Mouse (Mus musculus) erythroid progenitor cell, adult 5-6 weeks (primary cell): Measurements from ENCODE around the gene Fkbp11. TPM values are rescaled to one million over a fixed set of nuclear protein-coding genes. Genes with fewer than 3 reads are reported as not detected.

Source experiments
- ATAC-seq: replicated peaks from 2 replicates; pipeline ENCODE4 v1.8.0; 2016; ENCODE audit warnings: moderate number of reproducible peaks, mild to moderate bottlenecking, moderate TSS enrichment, inconsistent platforms; ENCODE audit not compliant: poor library complexity, low FRiP score, severe bottlenecking
- total RNA-seq, 2 experiments: library from RNA; stranded (forward) in 1 of 2; stranded (reverse) in 1 of 2; fragments of 150-400 nt in 1 of 2; fragments of 186-747, 209-891 nt in 1 of 2; gene quantifications; 2 replicates each; pipeline versions ENCODE4 v1.2.3 to v1.2.4; 2015 to 2017; ENCODE audit warnings: low replicate concordance in 2 of 2

The Fkbp11 gene
- total RNA-seq, 2 experiments from 2014 or later = not detected

DNA sequence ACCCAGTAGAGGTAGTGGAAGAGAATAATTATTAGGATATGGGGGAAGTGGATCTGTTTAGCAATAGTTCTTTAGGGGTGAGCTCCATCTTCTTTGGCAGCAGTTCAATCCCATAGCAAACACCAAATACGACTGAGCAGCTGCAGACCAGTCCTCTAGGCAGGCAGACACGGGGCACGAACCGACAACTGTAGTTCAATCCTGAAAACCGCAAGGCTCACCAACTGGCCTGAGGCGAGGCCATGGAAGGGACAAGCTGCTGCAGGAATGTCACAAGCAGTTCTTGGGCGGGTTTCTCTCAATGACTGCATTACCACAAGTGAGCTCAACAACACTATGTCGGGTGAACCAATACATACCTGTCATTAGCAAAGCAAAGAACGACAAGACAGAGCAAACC, 23.7 kb downstream of the Fkbp11 start:
- ATAC-seq = no peak

DNA sequence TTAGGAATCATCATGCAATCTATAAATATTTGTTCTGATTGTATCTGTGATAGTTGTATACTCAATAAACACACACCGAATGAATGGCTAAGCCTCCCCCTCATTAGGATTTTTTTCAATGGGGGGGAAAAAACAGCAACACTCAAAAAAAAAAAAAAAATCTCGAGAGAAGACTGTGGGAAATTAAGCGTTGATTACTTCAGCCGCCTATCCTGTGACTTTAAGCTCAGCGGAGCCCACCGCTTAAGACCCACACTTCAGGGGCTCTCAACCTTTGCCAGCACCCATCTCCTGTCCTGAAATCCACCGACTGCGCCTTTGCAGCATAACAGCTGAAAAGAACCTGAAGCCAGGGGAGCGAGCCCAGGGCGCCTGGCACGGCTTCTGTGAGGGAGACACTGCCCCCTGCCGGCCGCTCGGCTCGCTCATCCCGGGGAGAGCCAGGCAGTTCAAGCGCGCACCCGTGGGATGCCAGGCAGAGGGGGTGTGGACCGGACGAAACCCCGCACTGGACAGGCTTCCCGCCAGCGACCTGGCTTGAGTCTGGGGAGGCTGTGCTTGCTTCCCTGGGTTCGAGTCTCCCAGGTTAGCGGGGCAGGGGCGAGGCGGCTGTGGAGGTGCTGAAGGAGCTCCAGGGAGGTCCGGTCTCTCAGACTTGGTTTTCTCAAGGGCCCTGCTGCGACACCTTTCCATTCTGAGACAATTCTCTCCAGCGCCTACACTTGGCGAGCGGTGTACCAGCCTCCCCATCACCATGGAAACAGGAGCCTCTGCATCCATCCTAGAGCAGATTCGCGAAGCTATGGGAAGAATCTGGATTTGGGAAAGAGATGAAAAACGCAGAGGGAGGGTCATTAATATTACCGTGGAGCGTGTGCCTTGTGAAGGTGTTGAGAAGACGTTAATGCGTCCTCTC, 28.6 kb downstream of the Fkbp11 start:
- peak; percentile 88 for ATAC-seq

DNA sequence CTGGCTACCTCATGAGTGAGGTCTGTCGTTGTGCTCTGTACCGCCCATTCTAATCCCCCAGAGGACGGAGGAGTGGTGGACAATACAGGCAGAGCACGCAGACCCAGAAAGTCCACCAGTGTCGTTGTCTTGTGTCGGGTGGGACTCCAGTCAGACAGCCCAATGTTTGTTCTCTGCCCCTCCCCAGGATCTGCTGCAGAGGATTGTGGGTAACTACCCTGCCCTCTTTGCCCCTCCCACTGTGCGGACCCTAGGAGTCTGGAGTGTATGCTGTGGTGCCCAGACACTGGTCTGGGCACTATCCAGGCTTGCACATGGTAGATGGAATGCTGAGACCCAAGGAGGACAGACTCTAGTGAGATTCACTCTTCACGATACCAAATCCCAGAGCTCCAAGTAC, 31.8 kb downstream of the Fkbp11 start:
- no peak for ATAC-seq

DNA sequence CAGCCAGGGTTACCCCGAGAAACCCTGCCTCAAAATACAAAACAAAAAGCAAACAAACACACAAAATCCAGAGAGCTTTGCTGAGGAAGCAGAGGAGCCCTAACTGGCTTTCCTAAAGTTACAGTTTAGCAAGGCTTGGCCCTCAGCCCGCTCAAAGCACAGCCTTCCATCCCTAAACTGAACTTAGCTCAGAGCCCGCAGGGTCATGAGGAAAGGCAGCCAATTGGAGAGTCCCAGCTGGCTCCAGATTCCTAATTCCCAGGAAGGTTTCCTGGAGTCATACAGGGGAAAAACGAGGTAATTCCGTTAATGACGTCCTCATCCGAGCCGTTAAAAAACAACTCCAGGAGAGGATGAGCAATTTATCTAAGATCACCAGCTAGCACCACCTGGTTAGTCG, 32.3 kb downstream of the Fkbp11 start:
- ATAC-seq = no peak

DNA sequence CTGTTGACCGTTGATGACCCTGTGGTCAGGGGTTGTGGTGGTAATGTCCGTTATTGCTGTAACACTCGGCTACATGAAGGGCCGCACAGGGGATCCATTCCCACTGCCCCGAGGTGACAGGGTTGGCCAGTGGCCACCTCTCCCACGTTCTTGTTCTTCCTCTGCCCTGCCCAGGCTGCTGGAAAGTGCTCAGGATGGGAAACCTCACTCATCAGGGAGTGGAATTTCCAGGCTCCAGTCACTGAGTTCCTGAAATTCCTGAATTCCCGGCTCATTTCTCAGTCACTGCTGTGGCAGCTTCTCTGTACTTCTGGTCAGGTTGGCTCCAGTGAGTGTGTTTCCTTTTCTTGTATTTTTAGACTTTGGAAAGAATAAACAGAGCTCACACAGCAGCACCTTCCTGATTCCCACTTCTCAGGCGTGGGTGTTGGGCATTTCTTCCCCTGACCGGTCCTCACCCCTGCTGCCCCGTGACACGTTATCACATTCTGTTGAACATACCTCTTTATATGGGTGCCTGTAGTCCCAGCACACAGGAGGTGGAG, 35.8 kb downstream of the Fkbp11 start:
- no peak for ATAC-seq

DNA sequence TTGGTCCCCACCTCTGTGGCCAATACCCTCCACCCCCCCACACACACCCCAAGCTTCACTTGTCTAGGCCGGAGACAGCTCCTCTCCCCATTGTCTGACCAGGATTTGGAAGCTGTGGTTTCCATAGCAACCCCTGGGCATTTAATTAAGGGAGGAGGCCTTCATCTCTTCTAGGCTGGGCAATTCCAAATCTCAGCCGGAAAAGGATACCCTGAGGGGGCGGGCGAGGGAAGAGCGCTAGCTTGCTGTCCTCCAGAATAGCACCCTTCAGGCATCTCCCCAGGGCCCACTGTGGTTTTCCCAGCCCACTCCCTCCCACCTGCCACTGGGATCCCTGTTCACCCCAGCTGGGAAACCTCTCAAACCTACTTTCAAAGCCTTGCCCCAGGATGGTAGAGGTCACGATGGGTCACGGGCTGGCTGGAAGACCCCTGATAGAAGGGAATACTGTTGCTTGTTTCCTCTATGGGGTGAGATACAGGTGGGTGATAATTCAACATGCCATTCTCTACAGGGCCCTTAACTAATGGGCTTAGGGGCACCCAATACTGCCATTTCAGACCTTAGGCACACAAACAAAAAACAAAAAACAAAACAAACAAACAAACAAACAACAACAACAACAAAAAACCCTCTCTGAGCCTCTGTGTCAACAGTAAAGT, 36.4 kb downstream of the Fkbp11 start:
- ATAC-seq = no peak

- ATAC-seq = no peak
Measured at GRCm38 (mm10) chr15:98689682-98690081, 38.3 kb downstream of the Fkbp11 start.

GRCm38 (mm10) chr15:98685926-98686325, 42.1 kb downstream of the Fkbp11 start:
- no peak for ATAC-seq

GRCm38 (mm10) chr15:98683746-98684145, 44.3 kb downstream of the Fkbp11 start:
- ATAC-seq = no peak

DNA sequence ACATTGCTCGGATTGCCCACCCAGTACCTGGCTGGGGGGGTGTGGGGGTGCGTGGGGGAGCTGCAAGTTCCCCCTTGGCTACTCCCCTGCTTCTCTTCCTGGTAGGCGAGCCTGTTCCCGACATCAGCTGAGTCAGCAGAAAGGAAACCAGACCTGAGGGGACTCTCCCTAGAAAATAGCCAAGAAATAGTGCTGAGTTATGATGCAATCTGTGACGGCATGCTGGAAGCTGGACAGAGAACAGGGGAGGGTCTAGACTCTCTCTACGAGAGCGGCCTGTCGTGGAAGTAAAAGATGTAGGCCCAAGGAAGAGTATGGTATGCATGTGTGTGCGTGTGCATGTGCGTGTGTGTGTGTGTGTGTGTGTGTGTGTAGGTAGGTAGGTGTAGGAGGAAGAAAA, 44.8 kb downstream of the Fkbp11 start:
- ATAC-seq = no peak

- ATAC-seq = no peak
Measured at GRCm38 (mm10) chr15:98681633-98682032, 46.4 kb downstream of the Fkbp11 start.

DNA sequence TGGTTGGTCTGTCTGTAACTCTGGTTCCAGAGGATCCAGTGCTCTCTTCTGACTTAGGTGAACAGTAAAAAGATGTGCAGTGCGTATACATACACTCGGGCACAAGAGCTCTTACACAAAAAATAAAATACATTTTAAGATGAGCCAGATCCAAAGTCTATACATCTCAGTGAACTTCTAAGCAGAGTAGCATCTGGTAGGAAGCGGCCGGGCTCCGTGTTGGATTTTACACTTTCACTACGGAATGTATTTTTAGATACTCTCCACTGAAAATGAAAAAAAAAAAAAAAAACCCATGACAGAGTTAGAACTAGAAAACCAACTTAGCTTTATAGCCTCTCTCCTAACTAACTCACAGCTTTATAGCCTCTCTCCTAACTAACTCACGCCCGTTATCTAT, 47.3 kb downstream of the Fkbp11 start:
- ATAC-seq = no peak

DNA sequence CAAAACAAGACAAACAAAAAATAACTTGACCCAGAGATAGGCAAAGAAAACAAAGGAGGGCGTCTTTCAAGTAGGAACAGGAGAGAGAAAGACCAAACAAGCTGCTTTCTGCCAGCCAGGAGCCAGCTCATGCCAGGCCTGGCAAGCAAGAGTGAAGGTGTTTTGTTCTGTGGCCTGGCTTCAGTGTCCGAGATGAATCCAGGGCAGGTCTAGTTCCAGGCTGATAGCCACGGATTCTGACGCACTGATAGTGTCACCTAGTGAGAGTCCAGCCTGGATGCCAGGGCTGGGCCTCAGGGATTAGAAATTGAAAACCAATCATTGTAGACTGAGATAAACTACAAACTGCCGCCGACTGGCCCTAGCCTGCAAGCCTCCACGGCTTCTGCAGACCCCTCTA, 50.0 kb downstream of the Fkbp11 start:
- ATAC-seq = no peak

GRCm38 (mm10) chr15:98676940-98677728, 50.9 kb downstream of the Fkbp11 start, which contains the start of gene Rnd1:
Gene Rnd1 (minus strand): TSS chr15:98677461.
- peak; percentile 62; the same call in 1 of the 2 replicates for ATAC-seq

DNA sequence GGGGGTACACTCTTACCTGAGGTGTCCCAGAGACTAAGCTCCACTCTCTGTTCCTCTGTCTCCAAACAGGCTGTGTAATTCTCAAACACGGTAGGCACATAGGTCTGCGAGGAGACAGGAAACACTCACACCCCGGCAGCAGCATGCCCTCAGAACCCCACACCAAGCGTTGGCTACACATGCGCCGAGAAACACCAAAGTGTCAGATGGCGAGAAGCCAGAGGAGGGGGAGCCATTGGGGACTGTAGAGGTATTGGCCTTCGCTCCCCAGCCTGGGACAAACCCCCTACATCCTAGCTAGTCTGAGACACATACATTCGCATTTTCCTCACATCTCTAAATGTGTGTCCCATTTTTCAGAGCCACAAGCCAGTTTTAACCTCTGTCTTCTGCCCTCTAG, 51.5 kb downstream of the Fkbp11 start:
- no peak for ATAC-seq

DNA sequence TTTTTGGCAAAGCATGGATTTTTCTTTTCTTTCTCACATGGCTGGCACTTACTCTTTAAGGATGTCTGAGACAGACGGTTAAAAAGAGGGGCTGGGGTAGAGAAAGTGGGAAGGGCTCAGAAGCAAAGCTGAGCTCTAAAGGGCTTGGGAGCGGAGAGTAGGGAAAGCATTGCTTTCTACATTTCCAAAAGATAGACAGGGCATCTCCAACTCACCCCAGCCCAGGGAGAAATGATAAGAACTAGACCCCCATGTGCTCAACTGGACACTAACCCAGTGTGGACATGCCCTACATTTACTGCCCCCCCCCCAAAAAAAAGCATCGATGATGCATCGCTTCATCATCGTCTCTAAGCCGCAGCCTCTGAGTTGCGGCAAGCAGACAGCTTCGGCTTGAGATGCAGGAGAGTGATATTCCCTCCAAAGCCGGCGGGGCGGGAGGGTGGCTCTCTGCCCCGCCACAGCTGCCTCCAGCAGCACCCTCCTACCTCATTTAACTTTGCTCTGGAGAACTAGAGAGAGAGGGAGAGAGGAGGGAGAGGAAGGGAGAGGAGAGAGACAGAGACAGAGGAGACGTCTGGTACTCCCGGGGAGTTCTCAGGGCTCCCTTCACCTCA, 52.3 kb downstream of the Fkbp11 start:
- no peak for ATAC-seq

DNA sequence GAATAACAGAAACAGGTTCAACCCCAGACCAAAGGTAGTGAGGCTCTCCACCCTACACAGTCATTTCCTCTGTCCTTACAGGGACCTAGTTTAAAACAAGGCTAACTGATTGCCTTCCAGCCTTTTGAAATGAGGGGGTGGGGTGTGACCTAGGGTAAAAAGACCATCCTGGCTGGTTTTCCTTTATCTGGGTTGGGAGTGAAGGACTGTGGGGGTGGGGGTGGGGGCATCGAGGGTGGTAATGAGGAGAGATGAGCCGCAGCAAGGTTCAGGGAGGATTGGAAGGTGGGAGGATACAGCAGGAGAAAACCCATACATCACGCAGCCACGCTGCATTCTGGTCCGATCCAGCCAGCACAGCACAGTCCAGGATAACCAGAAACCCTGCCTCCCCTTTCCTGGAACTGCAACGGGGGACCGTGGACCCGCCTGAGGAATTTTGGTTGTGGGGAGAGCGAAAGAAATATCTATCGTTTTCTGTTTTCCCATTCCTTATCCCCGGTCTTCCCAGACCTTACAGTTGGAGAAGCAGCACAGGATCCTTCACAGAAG, 52.9 kb downstream of the Fkbp11 start:
- no peak for ATAC-seq
